Mouse (Mus musculus) liver, embryonic 14.5 days (tissue): ENCODE data around the gene Gm13290. TPM values are rescaled to one million over a fixed set of nuclear protein-coding genes. Genes with fewer than 3 reads are reported as not detected.
A peak's percentile ranks its signal among the peaks of the same experiment; 100 is the strongest.
"Not testable (repeated sequence)": the region's sequence is repeated elsewhere in the genome, so short reads cannot be mapped to it uniquely, and the experiment has no call there.

Source experiments
- ATAC-seq: fragments of 200-750 bp; cut with Nextera tagmentation; 2 replicates; pipeline ENCODE4 v1.8.0; 2017; ENCODE audit warnings: moderate number of reproducible peaks, mild to moderate bottlenecking, moderate library complexity; ENCODE audit not compliant: insufficient read depth
- DNase-seq, 3 experiments: peaks; one replicate each; pipeline ENCODE4 v3.0.0-alpha.2; 2012 to 2013; ENCODE audit warnings: low read depth in 3 of 3, low spot score in 3 of 3
- H3K27ac ChIP-seq: fragments of 300-500 bp; sonication (generic); 2 replicates; pipeline ENCODE4 v1.5.1; 2014; ENCODE audit warnings: moderate library complexity, mild to moderate bottlenecking, control low read depth, inconsistent platforms
- H3K27me3 ChIP-seq: fragments of 300-500 bp; sonication (generic); 2 replicates; pipeline ENCODE4 v1.6.1; 2014; ENCODE audit warnings: mild to moderate bottlenecking, low read length, moderate library complexity; ENCODE audit not compliant: control insufficient read depth, insufficient read depth
- H3K36me3 ChIP-seq: fragments of 300-500 bp; sonication (generic); replicated peaks from 2 replicates; pipeline ENCODE4 v1.6.1; 2014; ENCODE audit warnings: low read depth; ENCODE audit not compliant: control insufficient read depth, insufficient read depth
- H3K4me1 ChIP-seq, 2 experiments: fragments of 200-500 bp in 1 of 2; fragments of 300-500 bp in 1 of 2; sonication (generic) in 1 of 2; replicated peaks; 2 replicates each; pipeline ENCODE4 v1.6.1; 2012 to 2014; ENCODE audit warnings: antibody characterized with exemption in 1 of 2, inconsistent platforms in 1 of 2, low read length in 1 of 2; ENCODE audit not compliant: control insufficient read depth in 2 of 2, insufficient read depth in 2 of 2
- H3K4me2 ChIP-seq: fragments of 300-500 bp; sonication (generic); 2 replicates; pipeline ENCODE4 v1.6.1; 2014; ENCODE audit warnings: low read depth, mild to moderate bottlenecking, control low read depth, moderate library complexity
- H3K4me3 ChIP-seq, 2 experiments: fragments of 200-500 bp in 1 of 2; fragments of 300-500 bp in 1 of 2; sonication (generic) in 1 of 2; 2 replicates each; pipeline ENCODE4 v1.5.1; 2012 to 2014; ENCODE audit warnings: low read depth in 2 of 2, low read length in 2 of 2, mild to moderate bottlenecking in 2 of 2, control low read depth in 1 of 2, inconsistent platforms in 1 of 2, moderate library complexity in 1 of 2; ENCODE audit not compliant: insufficient read depth in 1 of 2
- H3K9ac ChIP-seq: fragments of 300-500 bp; sonication (generic); replicated peaks from 2 replicates; pipeline ENCODE4 v1.6.1; 2014; ENCODE audit warnings: mild to moderate bottlenecking, control low read depth, moderate library complexity
- H3K9me3 ChIP-seq: fragments of 300-500 bp; sonication (generic); 2 replicates; pipeline ENCODE4 v1.6.1; 2016; ENCODE audit warnings: low read length, mixed read lengths; ENCODE audit not compliant: control insufficient read depth
- CTCF ChIP-seq: IDR thresholded peaks from 2 replicates; pipeline ENCODE4 v1.5.1; 2016; ENCODE audit warnings: antibody characterized with exemption, low read depth, control low read depth
- WGBS: fragments of 180-500 bp; shearing (Covaris S2); extraction: QIAGEN DNeasy Blood & Tissue Kit; methylation state at CpG from one replicate; pipeline ENCODE4 v1.1.7; 2014; ENCODE audit not compliant: insufficient replicate concordance; 5-methylcytosine and 5-hydroxymethylcytosine counted together
- polyA plus RNA-seq, 2 experiments: library from polyadenylated mRNA; depleted of rRNA in 1 of 2; stranded (reverse) in 1 of 2; unstranded in 1 of 2; fragments of >200 nt; fragmentation: Nextera tagmentation in 1 of 2; extraction: Ambion mirVana in 1 of 2; gene quantifications; 2 replicates each; pipeline versions ENCODE4 v1.2.1 to v1.2.3; 2012 to 2014

Gene Gm13290
- polyA plus RNA-seq, 2 experiments: not detected

DNA sequence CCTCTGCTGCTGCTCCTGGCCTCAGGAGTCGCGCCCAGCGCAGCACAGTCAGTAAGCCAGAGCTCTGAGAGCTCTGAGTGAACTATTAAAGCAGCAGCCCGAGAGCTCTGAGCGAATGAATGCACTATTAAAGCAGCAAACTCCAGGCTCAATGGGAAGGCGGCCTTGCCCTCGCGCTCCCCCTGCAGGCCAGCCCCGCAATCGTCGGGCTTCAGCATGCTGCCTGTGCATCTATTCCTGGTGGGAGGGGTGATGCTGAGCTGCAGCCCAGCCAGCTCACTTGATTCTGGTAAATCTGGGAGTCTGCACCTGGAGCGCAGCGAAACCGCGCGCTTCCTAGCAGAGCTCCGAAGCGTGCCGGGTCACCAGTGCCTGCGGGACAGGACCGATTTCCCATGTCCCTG is 16.0 kb upstream of the Gm13290 start:
- 0% methylated on average over 13 of the region's 21 CpGs for WGBS
- not testable (repeated sequence) for H3K27me3 ChIP-seq, H3K4me1 ChIP-seq, H3K9me3 ChIP-seq, H3K36me3 ChIP-seq
- H3K27ac ChIP-seq: peak overlapping the region; percentile 77
- DNase-seq (peak in 1 of 3 experiments; percentile 75), ATAC-seq (peak; percentile 100)
- H3K4me2 ChIP-seq: peak overlapping the region; percentile 78
- H3K4me3 ChIP-seq: peak overlapping the region; percentile 60 to 63
- TF ChIP-seq CTCF: peak; percentile 84
- H3K9ac ChIP-seq: peak overlapping the region; percentile 78; the same call in 1 of the 2 replicates

DNA sequence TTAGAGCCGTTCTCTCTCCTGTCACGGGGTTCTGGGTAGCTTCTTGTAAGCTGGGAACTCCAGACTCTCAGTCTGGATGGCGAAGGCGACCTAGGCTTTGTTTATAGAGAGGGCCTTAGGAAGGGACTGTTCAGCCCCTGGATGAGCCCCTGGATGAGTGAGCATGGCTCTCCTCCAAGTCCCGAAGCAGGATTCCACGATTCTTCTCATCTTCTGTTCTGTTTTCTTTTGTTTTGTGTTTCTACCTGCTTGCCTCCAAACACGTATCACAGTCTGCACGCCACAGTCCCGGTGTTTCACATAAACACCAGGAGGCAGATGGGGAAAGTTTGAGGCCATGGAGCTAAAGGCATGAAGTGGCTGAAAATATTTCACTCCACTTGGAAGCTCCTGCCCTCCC is 14.9 kb upstream of the Gm13290 start:
- WGBS: 75% methylated on average over 9 of the region's 9 CpGs
- ATAC-seq, H3K9me3 ChIP-seq, H3K4me2 ChIP-seq, H3K9ac ChIP-seq, H3K4me3 ChIP-seq, DNase-seq, H3K27me3 ChIP-seq, H3K4me1 ChIP-seq, H3K27ac ChIP-seq, H3K36me3 ChIP-seq: not testable (repeated sequence)

DNA sequence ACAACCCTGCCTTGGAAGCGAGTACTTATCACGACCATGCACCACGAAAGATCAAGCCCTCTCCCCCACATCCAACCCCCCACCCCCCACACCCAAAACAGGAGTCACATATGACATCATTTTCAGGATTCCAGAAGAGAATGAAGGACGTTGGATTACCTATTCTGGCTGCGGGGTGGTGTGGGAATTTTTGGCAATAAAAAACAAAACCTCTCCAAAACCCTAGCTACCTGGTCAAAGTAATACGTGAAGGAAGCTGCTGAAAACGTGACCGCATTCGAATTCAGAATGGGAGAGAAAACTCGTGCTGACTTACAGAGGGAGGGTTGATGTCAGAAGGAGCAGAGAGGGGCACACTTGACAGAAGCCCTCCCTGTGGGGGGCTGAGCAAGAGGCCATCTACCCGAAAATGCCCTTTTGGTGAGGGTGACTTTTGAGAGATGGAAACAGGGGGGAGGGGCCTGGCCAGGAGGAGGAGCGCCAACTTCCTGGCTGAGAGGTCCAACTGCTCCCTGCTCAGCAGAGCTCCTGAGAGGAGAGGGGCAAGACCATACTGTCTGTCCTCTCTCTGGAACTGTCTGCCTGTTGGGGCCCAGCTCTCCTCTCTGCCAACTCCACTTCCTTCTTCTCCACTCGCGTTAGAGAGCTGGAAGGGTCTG is 13.9 kb upstream of the Gm13290 start, which contains the start of gene Gm13283:
Gm13283 (plus strand) TSS at position 510 of the 659 bp plus-strand sequence.
- DNase-seq, H3K36me3 ChIP-seq, H3K27ac ChIP-seq, ATAC-seq, H3K9ac ChIP-seq, H3K4me1 ChIP-seq, H3K27me3 ChIP-seq, H3K9me3 ChIP-seq: not testable (repeated sequence)
- WGBS: 10% methylated on average over 7 of the region's 14 CpGs
- peak within 1 kb of the TSS; percentile 6 to 43; a peak in 3 of 4 replicates for H3K4me3 ChIP-seq
- H3K4me2 ChIP-seq: peak within 1 kb of the TSS; percentile 42

DNA sequence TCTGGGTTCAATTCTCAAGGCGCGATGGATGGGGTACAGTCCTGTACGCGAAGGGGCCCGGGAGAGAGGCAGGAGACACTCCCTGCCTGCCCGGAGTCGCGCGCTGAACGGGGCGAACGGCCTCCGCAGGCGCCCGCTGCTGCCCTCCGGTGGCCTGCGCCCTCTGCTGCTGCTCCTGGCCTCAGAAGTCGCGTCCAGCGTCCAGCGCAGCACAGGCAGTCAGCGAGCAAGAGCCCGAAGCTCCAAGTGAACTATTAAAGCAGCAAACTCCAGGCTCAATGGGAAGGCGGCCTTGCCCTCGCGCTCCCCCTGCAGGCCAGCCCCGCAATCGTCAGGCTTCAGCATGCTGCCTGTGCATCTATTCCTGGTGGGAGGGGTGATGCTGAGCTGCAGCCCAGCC is 13.2 kb upstream of the Gm13290 start:
- H3K9me3 ChIP-seq, H3K27ac ChIP-seq, H3K9ac ChIP-seq, ATAC-seq, H3K27me3 ChIP-seq, H3K4me1 ChIP-seq, H3K36me3 ChIP-seq: not testable (repeated sequence)
- TF ChIP-seq CTCF: peak; percentile 75
- H3K4me2 ChIP-seq: peak overlapping the region; percentile 42
- WGBS: under 1% methylated on average over 24 of the region's 28 CpGs
- peak in 1 of 3 experiments; percentile 67 for DNase-seq
- H3K4me3 ChIP-seq: peak overlapping the region; percentile 6 to 43; a peak in 3 of 4 replicates

DNA sequence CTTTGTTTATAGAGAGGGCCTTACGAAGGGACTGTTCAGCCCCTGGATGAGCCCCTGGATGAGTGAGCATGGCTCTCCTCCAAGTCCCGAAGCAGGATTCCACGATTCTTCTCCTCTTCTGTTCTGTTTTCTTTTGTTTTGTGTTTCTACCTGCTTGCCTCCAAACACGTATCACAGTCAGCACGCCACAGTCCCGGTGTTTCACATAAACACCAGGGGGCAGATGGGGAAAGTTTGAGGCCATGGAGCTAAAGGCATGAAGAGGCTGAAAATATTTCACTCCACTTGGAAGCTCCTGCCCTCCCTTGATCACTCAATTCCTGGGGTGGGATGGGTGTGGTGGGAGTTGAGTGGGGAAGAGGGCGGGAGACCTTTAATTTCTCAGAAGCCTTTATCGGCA is 11.9 kb upstream of the Gm13290 start:
- WGBS: 58% methylated on average over 6 of the region's 8 CpGs

DNA sequence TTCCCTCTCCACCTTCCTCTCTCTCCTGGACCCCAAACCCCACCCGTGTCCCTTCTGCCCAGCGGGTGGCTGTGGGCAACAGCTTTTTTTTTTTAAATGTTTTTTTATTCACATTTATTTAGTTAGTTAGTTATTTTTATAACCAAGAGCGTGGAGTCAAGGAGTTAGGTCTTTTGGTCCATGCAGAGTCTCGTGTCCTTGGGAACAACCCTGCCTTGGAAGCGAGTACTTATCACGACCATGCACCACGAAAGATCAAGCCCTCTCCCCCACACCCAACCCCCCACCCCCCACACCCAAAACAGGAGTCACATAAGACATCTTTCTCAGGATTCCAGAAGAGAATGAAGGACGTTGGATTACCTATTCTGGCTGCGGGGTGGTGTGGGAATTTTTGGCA is 11.3 kb upstream of the Gm13290 start:
- H3K4me1 ChIP-seq, H3K27ac ChIP-seq, H3K4me3 ChIP-seq, H3K9me3 ChIP-seq, H3K27me3 ChIP-seq, H3K9ac ChIP-seq, H3K36me3 ChIP-seq, ATAC-seq, DNase-seq, H3K4me2 ChIP-seq: not testable (repeated sequence)
- 41% methylated on average over 9 of the region's 9 CpGs for WGBS

More for the DNA sequence above, 11.9 kb upstream of the Gm13290 start:
- not testable (repeated sequence) for H3K27me3 ChIP-seq, H3K4me3 ChIP-seq, H3K27ac ChIP-seq, H3K4me1 ChIP-seq, H3K9me3 ChIP-seq, H3K36me3 ChIP-seq, ATAC-seq, H3K4me2 ChIP-seq, DNase-seq, H3K9ac ChIP-seq
